Mouse (Mus musculus): Measurements from ENCODE around the gene Hes1. TPM values are rescaled to one million over a fixed set of nuclear protein-coding genes. Genes with fewer than 3 reads are reported as not detected.

The Hes1 gene
- total and polyA plus RNA-seq, 2 experiments = 2.8 to 28.5 TPM

DNA sequence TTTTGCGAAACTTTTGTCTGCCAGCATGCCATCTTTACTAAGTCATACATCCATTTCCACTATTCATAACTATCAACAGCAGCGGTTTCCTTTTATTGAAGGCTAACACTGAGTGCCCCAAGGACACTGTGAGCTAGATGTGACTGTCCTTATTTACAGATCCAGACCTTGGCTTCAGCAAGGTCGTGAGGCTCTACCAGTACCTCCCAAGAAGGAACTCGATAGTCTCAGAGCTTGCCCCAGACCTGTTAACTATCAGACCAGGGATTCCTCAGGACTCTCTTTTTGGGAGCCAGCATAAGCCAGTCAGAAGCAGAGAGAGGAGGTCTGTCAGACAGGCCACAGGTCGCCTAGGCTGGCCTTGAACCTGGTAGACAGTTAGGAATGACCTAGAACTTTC lies 24.5 kb downstream of the Hes1 start:
- Histone ChIP-seq H3K4me3 (ENCODE audit: insufficient read depth, low read depth, low read length) (no peak overlapping the region), H3K36me3 (ENCODE audit: control insufficient read depth, insufficient read depth, low read length) (no peaks in the 10 kb centered on the region), H3K27me3 (ENCODE audit: control insufficient read depth, insufficient read depth, low read length) (no peaks in the 10 kb centered on the region), H3K4me1 (ENCODE audit: control insufficient read depth, insufficient read depth, low read length) (no peaks in the 10 kb centered on the region), H3K27ac (replicated peaks; ENCODE audit: insufficient read depth, low read depth, low read length) (no peak overlapping the region), H3K79me2 (ENCODE audit: control insufficient read depth, insufficient read depth, low read length) (no peaks in the 10 kb centered on the region), H3K9ac (ENCODE audit: low read depth, low read length) (no peak overlapping the region)
- WGBS = 84% methylated on average over 5 of the region's 5 CpGs
- no peak for TF ChIP-seq CTCF (IDR thresholded peaks at IDR 0.05; ENCODE audit: low read depth, low read length)
- TF ChIP-seq POLR2A (IDR thresholded peaks at IDR 0.05; ENCODE audit: extremely low read depth, insufficient read depth, low read length) = no peak
- no peak for DNase-seq (ENCODE audit: extremely low read depth, low read depth, low spot score)

DNA sequence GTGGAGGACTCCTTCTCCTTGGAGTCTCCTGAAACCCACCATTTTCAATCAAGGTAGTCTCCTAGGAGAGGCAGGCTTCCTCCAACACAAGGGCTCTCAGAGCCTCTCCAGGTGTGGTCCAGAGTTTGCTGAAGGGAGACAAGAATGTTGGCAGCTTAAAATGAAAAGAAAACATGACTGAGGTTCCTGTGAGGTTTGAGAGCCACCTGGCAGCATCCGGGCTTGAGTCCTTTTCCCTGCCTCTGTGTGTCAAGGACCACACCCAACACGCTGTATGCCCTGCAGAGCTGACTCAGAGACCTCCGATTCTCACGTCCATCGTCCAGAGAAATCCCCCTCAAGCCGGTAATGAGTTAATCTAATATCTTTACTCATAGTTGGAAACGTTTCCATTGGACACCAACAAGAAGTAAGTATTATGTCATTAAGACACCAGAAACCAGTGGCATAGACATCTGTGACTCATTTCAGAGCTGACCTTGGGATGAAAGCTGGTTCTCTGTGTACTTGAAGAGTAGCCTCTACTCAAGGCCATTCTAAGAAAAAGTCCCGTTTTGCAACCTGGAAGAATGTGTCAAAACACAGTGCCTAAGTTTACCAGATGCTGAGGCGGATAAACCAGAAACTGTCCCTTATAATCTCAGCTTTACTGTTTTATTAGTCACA lies 26.1 kb downstream of the Hes1 start:
- no peak overlapping the region for H3K4me3 ChIP-seq (ENCODE audit: insufficient read depth, low read depth, low read length)
- no peak overlapping the region for H3K27ac ChIP-seq (replicated peaks; ENCODE audit: insufficient read depth, low read depth, low read length)
- no peaks in the 10 kb centered on the region for H3K36me3 ChIP-seq (ENCODE audit: control insufficient read depth, insufficient read depth, low read length)
- H3K9ac ChIP-seq (ENCODE audit: low read depth, low read length) = no peak overlapping the region
- H3K27me3 ChIP-seq (ENCODE audit: control insufficient read depth, insufficient read depth, low read length) = no peaks in the 10 kb centered on the region
- H3K4me1 ChIP-seq (ENCODE audit: control insufficient read depth, insufficient read depth, low read length) = no peaks in the 10 kb centered on the region
- 88% methylated on average over 9 of the region's 9 CpGs for WGBS
- no peaks in the 10 kb centered on the region for H3K79me2 ChIP-seq (ENCODE audit: control insufficient read depth, insufficient read depth, low read length)
- no peak for TF ChIP-seq CTCF (IDR thresholded peaks at IDR 0.05; ENCODE audit: low read depth, low read length)
- no peak for TF ChIP-seq POLR2A (IDR thresholded peaks at IDR 0.05; ENCODE audit: extremely low read depth, insufficient read depth, low read length)
- no peak for DNase-seq (ENCODE audit: extremely low read depth, low read depth, low spot score)

DNA sequence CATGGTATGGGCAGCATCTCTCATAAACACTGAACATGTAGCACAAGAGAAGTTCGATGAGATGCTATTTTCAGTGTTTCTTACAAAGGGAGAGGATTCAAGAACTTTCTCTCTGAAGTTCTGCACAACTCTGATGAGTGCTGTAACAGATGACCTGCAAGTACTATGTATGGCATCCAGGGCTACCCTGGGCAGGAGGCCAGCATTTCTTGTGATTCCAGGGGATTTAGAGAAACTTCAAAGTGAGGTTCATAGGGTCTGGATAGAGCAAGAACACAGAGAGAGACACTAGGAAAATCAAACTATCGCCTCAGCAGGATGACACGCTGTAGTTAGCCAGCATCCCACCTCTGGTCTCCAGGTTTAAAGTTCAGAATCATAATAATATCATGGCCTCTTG lies 31.9 kb downstream of the Hes1 start:
- Histone ChIP-seq H3K4me3 (ENCODE audit: insufficient read depth, low read depth, low read length) (no peak overlapping the region), H3K27me3 (ENCODE audit: control insufficient read depth, insufficient read depth, low read length) (no peaks in the 10 kb centered on the region), H3K4me1 (ENCODE audit: control insufficient read depth, insufficient read depth, low read length) (no peaks in the 10 kb centered on the region), H3K9ac (ENCODE audit: low read depth, low read length) (no peak overlapping the region), H3K36me3 (ENCODE audit: control insufficient read depth, insufficient read depth, low read length) (no peaks in the 10 kb centered on the region), H3K79me2 (ENCODE audit: control insufficient read depth, insufficient read depth, low read length) (no peaks in the 10 kb centered on the region), H3K27ac (replicated peaks; ENCODE audit: insufficient read depth, low read depth, low read length) (no peak overlapping the region)
- 81% methylated on average over 3 of the region's 3 CpGs for WGBS
- no peak for DNase-seq (ENCODE audit: extremely low read depth, low read depth, low spot score)
- TF ChIP-seq POLR2A (IDR thresholded peaks at IDR 0.05; ENCODE audit: extremely low read depth, insufficient read depth, low read length) = no peak
- TF ChIP-seq CTCF (IDR thresholded peaks at IDR 0.05; ENCODE audit: low read depth, low read length) = no peak

DNA sequence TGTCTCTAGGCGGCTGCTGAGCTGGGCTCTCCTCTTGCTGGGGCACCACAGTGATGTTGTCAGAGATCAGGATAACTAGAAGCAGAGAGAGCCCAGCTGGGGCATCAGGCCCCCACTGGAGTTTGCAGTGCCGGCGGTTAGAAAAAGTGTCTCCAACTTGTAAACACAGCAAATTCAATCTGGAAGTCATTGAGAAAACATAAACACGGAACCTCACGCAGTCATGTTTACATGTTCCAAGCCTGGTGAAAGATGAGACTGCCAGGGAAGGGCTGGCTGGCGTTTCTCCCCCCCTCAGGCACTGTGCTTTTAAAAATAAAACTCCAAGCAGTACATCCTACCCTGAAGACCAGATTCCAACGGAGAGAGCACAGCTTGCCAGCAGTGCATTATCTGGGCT lies 32.3 kb downstream of the Hes1 start:
- Histone ChIP-seq H3K9ac (ENCODE audit: low read depth, low read length) (no peak overlapping the region), H3K27ac (replicated peaks; ENCODE audit: insufficient read depth, low read depth, low read length) (no peak overlapping the region), H3K79me2 (ENCODE audit: control insufficient read depth, insufficient read depth, low read length) (no peaks in the 10 kb centered on the region), H3K36me3 (ENCODE audit: control insufficient read depth, insufficient read depth, low read length) (no peaks in the 10 kb centered on the region), H3K27me3 (ENCODE audit: control insufficient read depth, insufficient read depth, low read length) (no peaks in the 10 kb centered on the region), H3K4me1 (ENCODE audit: control insufficient read depth, insufficient read depth, low read length) (no peaks in the 10 kb centered on the region), H3K4me3 (ENCODE audit: insufficient read depth, low read depth, low read length) (no peak overlapping the region)
- no peak for DNase-seq (ENCODE audit: extremely low read depth, low read depth, low spot score)
- TF ChIP-seq POLR2A (IDR thresholded peaks at IDR 0.05; ENCODE audit: extremely low read depth, insufficient read depth, low read length) = no peak
- TF ChIP-seq CTCF (IDR thresholded peaks at IDR 0.05; ENCODE audit: low read depth, low read length) = no peak
- WGBS = 44% methylated on average over 7 of the region's 7 CpGs

DNA sequence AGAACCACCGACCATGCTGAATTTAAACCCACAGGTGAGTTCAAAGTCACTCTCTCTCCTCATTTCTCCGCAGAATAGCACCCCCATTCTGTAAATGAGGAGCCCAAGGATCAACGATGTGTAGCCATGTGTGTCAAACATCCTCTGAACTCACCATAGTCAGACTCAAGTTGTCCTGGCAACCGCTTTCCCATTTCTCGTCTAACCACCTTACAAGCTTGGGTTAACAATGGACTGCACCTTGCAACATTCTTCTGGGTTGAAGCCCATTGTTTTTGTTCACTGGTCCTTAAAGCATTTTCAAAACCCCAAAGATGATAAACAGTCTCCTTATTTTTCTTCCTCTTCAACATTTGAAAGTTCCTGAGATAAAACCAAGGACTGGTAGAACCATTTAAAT lies 34.9 kb downstream of the Hes1 start:
- DNase-seq (ENCODE audit: extremely low read depth, low read depth, low spot score) = no peak
- H3K36me3 ChIP-seq (ENCODE audit: control insufficient read depth, insufficient read depth, low read length) = no peaks in the 10 kb centered on the region
- no peaks in the 10 kb centered on the region for H3K27me3 ChIP-seq (ENCODE audit: control insufficient read depth, insufficient read depth, low read length)
- WGBS = 90% methylated on average over 5 of the region's 5 CpGs
- TF ChIP-seq CTCF (IDR thresholded peaks at IDR 0.05; ENCODE audit: low read depth, low read length) (no peak), POLR2A (IDR thresholded peaks at IDR 0.05; ENCODE audit: extremely low read depth, insufficient read depth, low read length) (no peak)
- H3K4me1 ChIP-seq (ENCODE audit: control insufficient read depth, insufficient read depth, low read length) = no peaks in the 10 kb centered on the region
- no peak overlapping the region for H3K27ac ChIP-seq (replicated peaks; ENCODE audit: insufficient read depth, low read depth, low read length)
- H3K9ac ChIP-seq (ENCODE audit: low read depth, low read length) = no peak overlapping the region
- H3K4me3 ChIP-seq (ENCODE audit: insufficient read depth, low read depth, low read length) = no peak overlapping the region
- no peaks in the 10 kb centered on the region for H3K79me2 ChIP-seq (ENCODE audit: control insufficient read depth, insufficient read depth, low read length)

DNA sequence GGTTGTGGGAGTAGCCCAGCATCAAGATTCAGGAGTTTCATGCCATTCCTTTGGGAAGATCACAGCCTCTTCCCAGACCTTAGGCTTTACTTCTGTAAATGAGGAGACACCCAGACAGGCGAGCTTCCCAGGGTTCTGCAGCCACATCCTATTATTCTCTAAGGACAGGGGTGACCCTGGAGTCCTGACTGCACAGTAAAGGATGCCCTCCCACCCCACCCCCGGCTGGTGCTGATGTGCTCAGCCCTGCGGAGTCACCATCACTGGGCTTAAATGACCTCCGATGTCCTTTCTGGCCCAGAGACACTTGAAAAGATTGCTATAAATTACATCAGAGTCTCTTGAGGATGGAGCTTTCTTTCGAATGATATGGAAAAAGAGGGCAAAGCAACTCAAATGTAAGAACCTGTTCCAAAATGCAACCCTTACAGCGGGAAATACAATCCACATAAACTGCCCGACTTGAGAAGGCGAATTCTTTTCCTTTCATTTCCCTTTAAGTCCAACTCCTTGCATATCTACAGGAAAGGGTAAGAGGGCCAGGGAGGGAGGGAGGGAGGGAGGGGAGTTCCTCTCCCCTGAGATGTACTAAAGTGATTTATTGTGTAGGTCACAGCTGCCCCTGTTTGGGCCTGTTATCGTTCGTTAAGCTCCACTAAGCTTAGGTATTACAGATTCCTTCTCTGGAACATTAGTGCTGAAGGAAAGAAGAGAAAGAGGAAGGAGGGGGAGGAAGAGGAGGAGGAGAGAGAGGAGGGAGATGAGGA lies 38.1 kb downstream of the Hes1 start:
- Histone ChIP-seq H3K9ac (ENCODE audit: low read depth, low read length) (no peak overlapping the region), H3K27ac (replicated peaks; ENCODE audit: insufficient read depth, low read depth, low read length) (no peak overlapping the region), H3K36me3 (ENCODE audit: control insufficient read depth, insufficient read depth, low read length) (no peaks in the 10 kb centered on the region), H3K27me3 (ENCODE audit: control insufficient read depth, insufficient read depth, low read length) (no peaks in the 10 kb centered on the region), H3K79me2 (ENCODE audit: control insufficient read depth, insufficient read depth, low read length) (no peaks in the 10 kb centered on the region), H3K4me3 (ENCODE audit: insufficient read depth, low read depth, low read length) (no peak overlapping the region), H3K4me1 (ENCODE audit: control insufficient read depth, insufficient read depth, low read length) (no peaks in the 10 kb centered on the region)
- no peak for DNase-seq (ENCODE audit: extremely low read depth, low read depth, low spot score)
- TF ChIP-seq POLR2A (IDR thresholded peaks at IDR 0.05; ENCODE audit: extremely low read depth, insufficient read depth, low read length) (no peak), CTCF (IDR thresholded peaks at IDR 0.05; ENCODE audit: low read depth, low read length) (no peak)
- 70% methylated on average over 10 of the region's 10 CpGs for WGBS

Measured in liver, adult 2 months (tissue).